Mouse (Mus musculus) ES-E14 (cell line): ENCODE measurements at regions not wholly inside any gene's neighbourhood (a gene's known extent, or its start where the extent isn't known, plus 50 kb on each side); places are given as distances from the start of the nearest gene placed in this dataset.

Source experiments
- DNase-seq: peaks from one replicate; pipeline ENCODE4 v3.0.0-alpha.2; 2013; ENCODE audit warnings: low read depth, low spot score
- H3K27ac ChIP-seq: 2 replicates; pipeline ENCODE4 v1.5.1; 2012; ENCODE audit warnings: low read depth, mild to moderate bottlenecking, low read length, moderate library complexity, mixed read lengths; ENCODE audit not compliant: poor library complexity, insufficient read depth, severe bottlenecking
- H3K36me3 ChIP-seq: 2 replicates; pipeline ENCODE4 v1.6.1; 2012; ENCODE audit warnings: mild to moderate bottlenecking, low read length, moderate library complexity, mixed read lengths; ENCODE audit not compliant: control insufficient read depth, poor library complexity, insufficient read depth, severe bottlenecking
- H3K4me1 ChIP-seq, 2 experiments: fragments of 150-350 bp in 1 of 2; sonication (generic) in 1 of 2; 2 replicates each; pipeline ENCODE4 v1.6.1; 2012; ENCODE audit warnings: low read length in 2 of 2, mild to moderate bottlenecking in 1 of 2, mixed read lengths in 1 of 2; ENCODE audit not compliant: control insufficient read depth in 2 of 2, insufficient read depth in 2 of 2, poor library complexity in 1 of 2
- H3K4me3 ChIP-seq, 2 experiments: fragments of 150-350 bp in 1 of 2; sonication (generic) in 1 of 2; 2 replicates each; pipeline ENCODE4 v1.5.1; 2012; ENCODE audit warnings: low read length in 2 of 2, low read depth in 1 of 2, mild to moderate bottlenecking in 1 of 2, mixed read lengths in 1 of 2; ENCODE audit not compliant: insufficient read depth in 1 of 2, poor library complexity in 1 of 2, severe bottlenecking in 1 of 2
- H3K9ac ChIP-seq: 2 replicates; pipeline ENCODE4 v1.6.1; 2012; ENCODE audit warnings: low read depth, mild to moderate bottlenecking, low read length, mixed read lengths; ENCODE audit not compliant: poor library complexity, insufficient read depth, severe bottlenecking
- H3K9me3 ChIP-seq: fragments of 150-350 bp; sonication (generic); 2 replicates; pipeline ENCODE4 v1.6.1; 2012; ENCODE audit warnings: low read depth, mild to moderate bottlenecking, low read length; ENCODE audit not compliant: control insufficient read depth, insufficient read depth
- CHD2 ChIP-seq: IDR thresholded peaks from 2 replicates; pipeline ENCODE4 v1.6.1; 2014; ENCODE audit warnings: mild to moderate bottlenecking, low read depth, low read length, inconsistent platforms
- HCFC1 ChIP-seq: IDR thresholded peaks from 2 replicates; pipeline ENCODE4 v1.6.1; 2012; ENCODE audit warnings: low read length, inconsistent platforms, borderline replicate concordance; ENCODE audit not compliant: insufficient read depth
- MAFK ChIP-seq: IDR thresholded peaks from 2 replicates; pipeline ENCODE4 v1.6.1; 2014; ENCODE audit warnings: mild to moderate bottlenecking, low read depth, low read length, inconsistent platforms; ENCODE audit not compliant: insufficient read depth
- ZC3H11A ChIP-seq: IDR thresholded peaks from 2 replicates; pipeline ENCODE4 v1.6.1; 2012; ENCODE audit warnings: low read depth, mild to moderate bottlenecking, inconsistent platforms, low read length, borderline replicate concordance
- ZNF384 ChIP-seq: IDR thresholded peaks from 2 replicates; pipeline ENCODE4 v1.6.1; 2012; ENCODE audit warnings: low read depth, low read length, inconsistent platforms
- in situ Hi-C, 2 experiments: fragments of 600-800 bp; cut with MboI; formaldehyde crosslinking; loops; one replicate each; pipeline ENCODE4 v1.15.1; 2025; ENCODE audit warnings: low sequenced_read_pairs in 2 of 2, inconsistent platforms in 1 of 2; ENCODE audit not compliant: unreplicated experiment in 2 of 2

DNA sequence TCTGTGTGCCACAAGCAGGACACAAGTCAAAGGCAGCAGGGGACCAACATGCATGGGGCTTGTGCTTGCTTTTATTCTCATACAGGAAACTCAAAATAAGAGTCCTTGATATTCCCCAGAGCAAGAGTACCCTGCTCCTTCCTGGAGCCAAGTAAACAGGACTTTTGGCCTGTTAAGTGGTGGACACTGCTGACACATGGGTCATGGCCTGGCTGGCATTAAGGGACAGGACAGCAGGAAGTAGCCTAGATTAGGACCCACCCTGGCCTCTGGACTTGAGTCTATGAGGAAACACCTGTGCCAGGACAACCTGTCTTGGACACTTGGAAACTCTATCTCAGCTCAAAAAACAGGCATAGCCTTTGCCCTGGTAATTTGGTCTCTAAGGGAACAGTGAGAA is 181.0 kb upstream of the Jun start:
- H3K4me3 ChIP-seq = no peak overlapping the region
- H3K36me3 ChIP-seq = no peaks in the 10 kb centered on the region
- H3K4me1 ChIP-seq = no peaks in the 10 kb centered on the region
- no peak for TF ChIP-seq HCFC1
- no peak for TF ChIP-seq CHD2
- no peak for TF ChIP-seq MAFK
- TF ChIP-seq ZNF384 = no peak
- TF ChIP-seq ZC3H11A = no peak
- no peak overlapping the region for H3K9ac ChIP-seq
- no peak for DNase-seq
- H3K9me3 ChIP-seq = no peaks in the 10 kb centered on the region
- H3K27ac ChIP-seq = no peak overlapping the region
- in situ Hi-C loops = no loop called here

DNA sequence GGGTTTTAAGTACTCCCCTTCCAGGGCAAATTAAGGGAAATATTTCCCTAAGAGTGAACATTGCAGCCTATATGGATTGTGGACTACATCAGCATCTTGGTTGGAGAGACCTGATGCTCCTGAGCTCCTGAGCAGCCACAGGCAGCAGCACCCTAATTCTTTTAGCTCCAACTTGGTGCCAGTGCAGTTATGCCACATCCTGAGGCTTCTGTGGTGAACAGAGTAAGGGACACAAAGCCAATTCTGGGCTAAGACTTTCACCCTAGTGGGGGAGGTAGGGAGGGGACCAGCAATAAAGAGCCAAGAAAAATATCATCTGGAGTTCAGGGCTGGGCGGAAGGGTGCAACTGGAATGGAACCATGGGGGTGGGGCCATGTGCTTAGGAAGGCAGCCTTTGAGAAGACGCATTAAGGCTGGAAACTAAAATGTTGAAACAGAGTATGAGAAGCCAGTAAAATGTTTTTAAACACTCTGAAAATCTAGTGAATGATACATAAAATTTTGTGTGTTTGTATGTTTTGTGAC is 182.1 kb upstream of the Jun start:
- Histone ChIP-seq H3K9me3 (no peaks in the 10 kb centered on the region), H3K27ac (no peak overlapping the region), H3K9ac (no peak overlapping the region), H3K4me3 (no peak overlapping the region), H3K4me1 (no peaks in the 10 kb centered on the region), H3K36me3 (no peaks in the 10 kb centered on the region)
- TF ChIP-seq MAFK (no peak), HCFC1 (no peak), ZC3H11A (no peak), ZNF384 (no peak), CHD2 (no peak)
- in situ Hi-C loops = no loop called here
- no peak for DNase-seq

DNA sequence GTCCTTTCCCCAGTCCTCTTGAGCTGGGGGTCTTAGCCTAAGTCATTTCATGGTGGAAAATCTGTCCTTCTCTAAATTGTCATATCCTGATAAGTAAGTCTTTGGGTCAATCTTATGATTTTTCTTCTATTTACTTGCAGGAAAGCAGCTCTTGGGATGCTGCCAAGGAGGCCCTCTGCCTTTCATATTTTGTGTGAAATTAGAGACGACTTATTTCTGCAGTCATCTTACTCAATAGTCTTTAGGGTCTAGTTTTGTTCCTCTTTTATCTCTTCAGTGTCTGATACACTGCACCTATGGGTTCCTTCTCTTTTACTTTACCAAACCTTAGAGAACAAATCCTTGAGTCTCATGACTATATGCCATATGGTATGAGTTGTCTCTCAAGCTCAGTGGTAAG is 196.0 kb upstream of the Jun start:
- no peak overlapping the region for H3K9ac ChIP-seq
- TF ChIP-seq ZNF384 (no peak), CHD2 (no peak), MAFK (no peak), HCFC1 (no peak), ZC3H11A (no peak)
- no peaks in the 10 kb centered on the region for H3K36me3 ChIP-seq
- no peaks in the 10 kb centered on the region for H3K4me1 ChIP-seq
- H3K4me3 ChIP-seq = no peak overlapping the region
- H3K27ac ChIP-seq = no peak overlapping the region
- in situ Hi-C loops = no loop called here
- H3K9me3 ChIP-seq = no peaks in the 10 kb centered on the region
- DNase-seq = no peak

DNA sequence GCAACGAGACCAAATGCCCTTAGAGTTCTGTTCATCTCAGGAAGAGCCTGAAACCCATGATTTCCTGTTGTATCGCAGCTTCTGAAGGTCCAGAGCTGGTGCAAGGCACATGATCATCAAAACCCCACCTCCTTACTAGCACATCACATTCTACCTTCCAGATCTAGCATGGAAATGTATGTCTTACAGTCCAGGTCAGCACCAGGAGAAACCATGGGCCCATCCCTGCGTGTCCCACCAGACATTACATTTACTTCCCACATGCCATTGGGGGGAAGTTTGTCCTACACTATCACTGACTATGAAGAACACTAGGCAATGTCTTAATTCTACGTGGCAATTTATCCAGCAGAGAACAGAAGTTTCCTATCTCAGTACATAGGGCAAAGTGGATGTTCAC is 197.0 kb upstream of the Jun start:
- H3K27ac ChIP-seq = no peak overlapping the region
- H3K9me3 ChIP-seq = no peaks in the 10 kb centered on the region
- H3K4me1 ChIP-seq = no peaks in the 10 kb centered on the region
- in situ Hi-C loops = no loop called here
- no peak for DNase-seq
- no peaks in the 10 kb centered on the region for H3K36me3 ChIP-seq
- H3K9ac ChIP-seq = no peak overlapping the region
- no peak for TF ChIP-seq HCFC1
- TF ChIP-seq MAFK = no peak
- no peak for TF ChIP-seq ZNF384
- no peak for TF ChIP-seq CHD2
- TF ChIP-seq ZC3H11A = no peak
- no peak overlapping the region for H3K4me3 ChIP-seq

DNA sequence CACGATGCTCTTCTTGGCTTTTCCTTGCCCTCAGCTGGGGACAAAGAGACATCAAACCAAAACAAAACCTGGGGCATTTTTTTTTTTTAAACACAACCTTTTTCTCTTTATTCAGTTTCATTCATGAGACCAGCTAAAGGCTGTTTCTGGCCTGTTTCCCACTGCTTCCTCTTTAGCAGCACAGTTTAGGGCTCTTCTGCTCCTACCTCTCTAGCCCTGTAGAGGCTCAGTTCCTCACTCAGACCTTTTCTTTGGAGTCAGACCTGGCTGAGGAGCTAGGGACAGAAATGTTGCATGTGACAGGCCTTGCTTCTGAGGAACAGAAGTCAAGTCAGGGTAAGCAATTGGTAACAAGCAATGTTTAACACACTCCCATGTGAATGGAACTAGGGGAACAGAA is 198.1 kb upstream of the Jun start:
- Histone ChIP-seq H3K9me3 (no peaks in the 10 kb centered on the region), H3K9ac (no peak overlapping the region), H3K4me1 (no peaks in the 10 kb centered on the region), H3K4me3 (no peak overlapping the region), H3K36me3 (no peaks in the 10 kb centered on the region), H3K27ac (no peak overlapping the region)
- no peak for TF ChIP-seq ZNF384
- in situ Hi-C loops = no loop called here
- DNase-seq = no peak
